Mouse (Mus musculus) right cerebral cortex, postnatal 4 days (tissue): ENCODE measurements around the gene Necab2.

ENCODE experiments used
- DNase-seq: peaks from one replicate; pipeline ENCODE4 v3.0.0-alpha.2; 2022

Necab2 gene

GRCm38 (mm10) chr8:119446211-119446989, at the start of gene Necab2:
Gene Necab2 (plus strand): TSS chr8:119446719.
- DNase-seq: peak; percentile 98

GRCm38 (mm10) chr8:119398558-119398957, 48.0 kb upstream of the Necab2 start:
- DNase-seq: no peak

GRCm38 (mm10) chr8:119399255-119399654, 47.3 kb upstream of the Necab2 start:
- no peak for DNase-seq

GRCm38 (mm10) chr8:119400122-119400671, 46.3 kb upstream of the Necab2 start:
- no peak for DNase-seq

GRCm38 (mm10) chr8:119400904-119401303, 45.6 kb upstream of the Necab2 start:
- no peak for DNase-seq

- DNase-seq: no peak
Observed at GRCm38 (mm10) chr8:119403912-119404311, 42.6 kb upstream of the Necab2 start.

- no peak for DNase-seq
Observed at GRCm38 (mm10) chr8:119404648-119405047, 41.9 kb upstream of the Necab2 start.

- DNase-seq: no peak
Observed at GRCm38 (mm10) chr8:119408311-119408710, 38.2 kb upstream of the Necab2 start.

- DNase-seq: no peak
Observed at GRCm38 (mm10) chr8:119412037-119412734, 34.3 kb upstream of the Necab2 start.

GRCm38 (mm10) chr8:119412735-119413498, 33.6 kb upstream of the Necab2 start:
- peak; percentile 82 for DNase-seq

- DNase-seq: no peak
Observed at GRCm38 (mm10) chr8:119413605-119414004, 32.9 kb upstream of the Necab2 start.

GRCm38 (mm10) chr8:119420318-119420717, 26.2 kb upstream of the Necab2 start:
- no peak for DNase-seq

GRCm38 (mm10) chr8:119421603-119422122, 24.9 kb upstream of the Necab2 start:
- no peak for DNase-seq

- DNase-seq: no peak
Observed at GRCm38 (mm10) chr8:119422123-119422711, 24.3 kb upstream of the Necab2 start.

GRCm38 (mm10) chr8:119423631-119424141, 22.8 kb upstream of the Necab2 start:
- no peak for DNase-seq

- DNase-seq: no peak
Observed at GRCm38 (mm10) chr8:119424199-119424733, 22.3 kb upstream of the Necab2 start.

GRCm38 (mm10) chr8:119424740-119425139, 21.8 kb upstream of the Necab2 start:
- DNase-seq: no peak

- DNase-seq: no peak
Observed at GRCm38 (mm10) chr8:119425533-119425932, 21.0 kb upstream of the Necab2 start.

GRCm38 (mm10) chr8:119426069-119426735, 20.3 kb upstream of the Necab2 start:
- DNase-seq: no peak

- no peak for DNase-seq
Observed at GRCm38 (mm10) chr8:119427634-119428349, 18.7 kb upstream of the Necab2 start.

GRCm38 (mm10) chr8:119428350-119428740, 18.2 kb upstream of the Necab2 start:
- no peak for DNase-seq
